Mouse (Mus musculus) cortical plate, adult 2 months (tissue): ENCODE results near the gene AC140267.1.

Experiments used
- CTCF ChIP-seq: fragments of 200-500 bp; IDR thresholded peaks from 2 replicates; pipeline ENCODE4 v1.5.1; 2011; ENCODE audit warnings: mild to moderate bottlenecking, control low read depth, low read length; ENCODE audit not compliant: insufficient read depth; ENCODE audit errors: extremely low read depth
- POLR2A ChIP-seq: fragments of 200-500 bp; IDR thresholded peaks from 2 replicates; pipeline ENCODE4 v1.6.1; 2011; ENCODE audit warnings: mild to moderate bottlenecking, low read length, control low read depth; ENCODE audit not compliant: insufficient read depth; ENCODE audit errors: extremely low read depth

- TF ChIP-seq CTCF (no peak), POLR2A (no peak)
Measured at GRCm38 (mm10) chr15:80248135-80248534, 12.5 kb downstream of the AC140267.1 start.
